Mouse (Mus musculus): ENCODE results near the gene Ccdc83. TPM values are rescaled to one million over a fixed set of nuclear protein-coding genes. Genes with fewer than 3 reads are reported as not detected.
"Not testable (repeated sequence)": the region's sequence is repeated elsewhere in the genome, so short reads cannot be mapped to it uniquely, and the experiment has no call there.

Gene Ccdc83
- total RNA-seq, 4 experiments from 2014 or later: not detected

- DNase-seq (ENCODE audit: low spot score in 2 of 2): no peak
These were observed 3.5 kb downstream of the Ccdc83 start for GRCm38 (mm10) chr7:90261902-90262599.

- no peak for DNase-seq (ENCODE audit: low spot score in 2 of 2)
These were observed 5.7 kb downstream of the Ccdc83 start for GRCm38 (mm10) chr7:90259899-90260298.

DNA sequence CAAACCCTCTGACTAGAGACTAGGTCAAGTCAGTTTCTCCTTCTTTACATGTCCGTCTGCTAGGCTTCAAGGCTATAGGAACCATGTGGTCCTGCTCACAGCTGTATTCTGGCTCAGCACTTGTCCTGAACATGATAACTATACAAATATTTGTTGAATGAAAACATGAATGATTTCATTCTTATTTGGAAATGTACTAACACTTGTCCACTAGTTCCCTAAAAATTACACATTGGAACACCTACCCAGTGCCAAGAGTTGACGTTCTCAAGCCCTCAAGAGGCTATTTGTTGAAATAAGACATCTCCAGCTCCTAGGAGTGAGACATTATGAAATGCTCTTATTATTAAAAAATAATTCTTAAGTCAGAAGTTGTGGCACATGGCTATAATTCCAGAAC is 6.9 kb downstream of the Ccdc83 start:
- no peak for DNase-seq (ENCODE audit: low spot score in 2 of 2)

GRCm38 (mm10) chr7:90252946-90253345 is 12.6 kb downstream of the Ccdc83 start:
- DNase-seq (ENCODE audit: low spot score in 2 of 2): no peak

- no peak for DNase-seq (ENCODE audit: low spot score in 2 of 2)
These were observed 21.9 kb downstream of the Ccdc83 start for GRCm38 (mm10) chr7:90243643-90244042.

- no peak for DNase-seq (ENCODE audit: low spot score in 2 of 2)
These were observed 22.4 kb downstream of the Ccdc83 start for GRCm38 (mm10) chr7:90243151-90243550.

DNA sequence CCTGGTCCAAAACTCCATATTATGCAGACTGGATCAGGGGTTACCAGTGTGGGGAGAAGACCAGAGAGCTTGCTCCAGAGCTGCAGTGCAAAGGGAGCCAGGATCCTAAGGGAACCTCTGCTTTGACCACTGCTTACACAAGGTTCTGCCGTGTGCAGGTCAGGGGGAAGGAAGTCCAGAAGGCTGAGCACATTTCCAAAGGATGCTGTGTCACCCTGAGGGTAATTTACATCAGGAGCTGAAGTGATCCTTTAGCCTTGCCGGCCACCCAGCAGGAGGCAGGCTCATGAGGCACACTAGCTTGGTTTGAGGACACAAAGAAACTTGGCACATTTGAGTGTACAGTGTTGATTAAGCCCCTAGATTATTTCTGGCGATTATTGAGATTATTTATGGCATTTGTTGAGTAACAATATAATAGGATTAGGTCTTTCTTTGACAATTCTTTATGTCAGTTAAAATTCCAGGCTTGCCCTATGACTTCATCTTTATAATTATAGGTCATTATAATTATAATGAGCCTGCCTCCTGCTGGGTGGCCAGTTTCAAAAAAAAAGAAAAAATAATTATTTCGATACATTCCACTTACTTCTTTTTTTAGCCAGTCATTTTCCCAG is 29.2 kb downstream of the Ccdc83 start:
- DNase-seq (ENCODE audit: low spot score in 2 of 2): no peak

DNA sequence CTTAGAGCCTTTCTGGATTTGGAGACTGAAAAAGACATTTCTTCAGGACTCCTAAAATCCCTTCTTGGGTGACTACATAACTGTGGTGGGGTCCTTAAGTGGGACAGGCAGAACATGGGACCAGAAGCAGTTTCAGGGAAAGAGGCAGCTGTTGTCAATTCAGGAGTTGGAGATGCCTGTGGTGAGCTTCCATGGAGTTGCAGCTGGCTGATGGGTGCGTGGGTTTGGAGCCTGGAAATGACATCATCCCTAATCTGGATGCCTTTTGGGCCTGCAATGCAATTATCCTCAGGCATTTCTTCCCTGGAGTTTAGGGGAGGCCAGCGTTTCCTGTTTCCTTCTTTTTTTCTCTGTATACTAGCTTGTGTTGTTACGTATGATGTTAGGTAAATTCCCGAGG is 31.7 kb downstream of the Ccdc83 start:
- DNase-seq (ENCODE audit: low spot score in 2 of 2): peak; percentile 6 to 18

- DNase-seq (ENCODE audit: low spot score in 2 of 2): no peak
These were observed 34.1 kb downstream of the Ccdc83 start for GRCm38 (mm10) chr7:90231431-90231830.

DNA sequence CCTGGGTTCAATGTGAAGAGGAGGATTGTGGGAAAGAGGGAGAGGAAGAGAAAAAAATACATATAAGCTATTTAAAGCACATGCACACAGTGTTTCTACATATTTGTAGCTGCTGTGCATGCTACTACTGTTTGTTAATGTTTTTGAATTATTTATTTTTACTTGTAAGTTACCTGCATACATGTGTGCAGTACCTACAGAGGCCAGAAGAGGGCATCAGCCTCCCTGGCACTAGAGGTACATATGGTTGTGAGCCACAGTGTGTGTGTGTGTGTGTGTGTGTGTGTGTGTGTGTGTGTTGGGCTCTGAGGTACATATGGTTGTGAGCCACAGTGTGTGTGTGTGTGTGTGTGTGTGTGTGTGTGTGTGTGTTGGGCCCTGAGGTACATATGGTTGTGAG is 36.7 kb downstream of the Ccdc83 start:
- not testable (repeated sequence) for DNase-seq (ENCODE audit: low spot score in 2 of 2)

- DNase-seq (ENCODE audit: low spot score in 2 of 2): no peak
These were observed 37.5 kb downstream of the Ccdc83 start for GRCm38 (mm10) chr7:90228075-90228474.

- no peak for DNase-seq (ENCODE audit: low spot score in 2 of 2)
These were observed 44.1 kb downstream of the Ccdc83 start for GRCm38 (mm10) chr7:90221487-90221886.

GRCm38 (mm10) chr7:90218122-90218521 is 47.5 kb downstream of the Ccdc83 start:
- no peak for DNase-seq (ENCODE audit: low spot score in 2 of 2)

GRCm38 (mm10) chr7:90216511-90216910 is 49.1 kb downstream of the Ccdc83 start:
- no peak for DNase-seq (ENCODE audit: low spot score in 2 of 2)

GRCm38 (mm10) chr7:90210947-90211346 is 54.6 kb downstream of the Ccdc83 start:
- DNase-seq (ENCODE audit: low spot score in 2 of 2): no peak

DNA sequence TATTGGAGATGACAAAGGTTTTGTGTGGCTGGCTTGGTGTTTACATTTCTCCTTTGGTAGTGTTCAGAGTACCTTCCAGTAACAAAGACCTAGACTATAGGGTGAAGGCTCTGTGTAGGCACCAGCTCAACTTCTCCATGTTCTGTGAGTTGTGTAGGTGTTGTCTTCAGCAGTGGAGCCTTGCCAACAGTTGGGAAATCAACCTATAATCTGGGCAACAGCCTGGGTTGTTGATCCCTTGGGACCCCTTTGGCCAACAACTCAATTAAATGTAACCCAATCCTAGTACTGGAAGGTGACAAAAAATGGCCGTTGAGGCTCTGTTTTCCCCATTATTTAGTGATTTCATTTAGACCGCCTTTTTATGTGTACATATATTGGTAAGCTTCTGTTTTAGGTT is 55.5 kb downstream of the Ccdc83 start:
- DNase-seq (ENCODE audit: low spot score in 2 of 2): no peak

DNA sequence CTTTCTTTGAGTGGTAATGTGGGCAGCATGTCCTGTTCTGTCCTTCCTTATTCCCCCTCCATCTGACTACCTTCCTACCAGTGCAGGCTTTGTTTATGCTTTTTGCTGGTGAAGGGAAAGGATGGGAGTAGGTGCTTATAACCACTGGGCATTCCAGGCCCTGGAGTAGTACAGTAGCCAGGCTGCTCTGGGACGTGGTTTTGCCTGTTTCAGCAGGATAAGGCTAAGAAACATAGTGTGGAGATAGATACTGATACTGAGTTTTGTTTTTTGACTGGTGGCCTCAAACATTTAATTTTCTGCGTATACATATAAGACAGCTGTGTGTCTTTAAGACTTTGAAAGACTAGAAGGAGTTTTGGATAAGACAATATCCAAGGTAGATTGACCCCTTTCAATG is 61.7 kb downstream of the Ccdc83 start:
- no peak for DNase-seq (ENCODE audit: low spot score in 2 of 2)

GRCm38 (mm10) chr7:90201877-90202465 is 63.6 kb downstream of the Ccdc83 start:
- no peak for DNase-seq (ENCODE audit: low spot score in 2 of 2)

DNA sequence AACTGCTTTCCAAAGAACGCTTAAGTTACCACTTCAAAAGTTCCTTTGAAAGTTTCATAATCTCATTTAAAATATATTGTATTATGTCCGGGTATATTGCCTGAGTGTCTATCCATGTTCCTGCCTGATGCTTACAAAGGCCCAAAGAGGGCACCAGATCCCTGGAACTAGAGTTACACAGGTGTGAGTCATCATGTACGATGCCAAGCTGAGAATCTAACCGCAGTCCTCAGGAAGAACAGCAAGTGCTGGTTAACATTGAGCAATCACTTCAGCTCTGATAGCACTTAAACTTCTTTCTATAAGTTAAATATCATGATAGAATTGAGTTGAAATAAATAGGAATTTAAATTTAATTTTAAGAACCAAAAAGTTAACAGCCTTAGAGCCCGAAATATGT is 65.3 kb downstream of the Ccdc83 start:
- DNase-seq (ENCODE audit: low spot score in 2 of 2): no peak

GRCm38 (mm10) chr7:90180635-90181034 is 84.9 kb downstream of the Ccdc83 start:
- no peak for DNase-seq (ENCODE audit: low spot score in 2 of 2)

GRCm38 (mm10) chr7:90175576-90175975 is 90.0 kb downstream of the Ccdc83 start:
- no peak for DNase-seq (ENCODE audit: low spot score in 2 of 2)

Data from gastrocnemius, adult 8-10 months (tissue).